Comparison of ENCODE assay signal across 11 mouse cellular contexts in the genomic region with DNA sequence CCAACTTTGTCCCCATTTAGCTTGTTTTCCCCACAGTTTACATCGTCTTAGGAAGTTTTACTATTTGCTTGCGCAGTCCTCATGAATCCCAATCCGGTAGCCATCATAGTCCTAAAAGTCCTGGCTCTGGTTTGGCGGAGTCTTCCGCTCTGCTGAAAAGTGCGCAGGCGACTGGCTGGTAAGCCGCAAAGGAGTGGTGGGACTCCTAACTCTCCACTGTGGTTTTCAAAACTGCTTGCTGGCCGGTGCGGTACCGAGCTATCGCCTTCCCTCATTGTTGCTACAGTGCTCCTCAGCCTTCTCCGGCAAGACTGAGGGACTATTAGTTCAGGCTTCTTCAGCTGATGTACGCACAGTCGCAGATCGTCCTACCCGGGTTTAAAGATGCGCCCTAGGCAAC. TPM values are rescaled to one million over a fixed set of nuclear protein-coding genes. Genes with fewer than 3 reads are reported as not detected.
A peak's percentile ranks its signal among the peaks of the same experiment; 100 is the strongest.
DNase-seq lines count a peak whose midpoint lies in the region; ATAC-seq and TF ChIP-seq lines count a peak whose summit lies in the region.
"Had no signal": no experiment of that assay in that cellular context is flagged by ENCODE, and none has a peak within 500 bp of the region (broad histone marks: within the 10 kb centered on the region; RNA-seq: fewer than 3 reads in every experiment).

No protein-coding gene starts in this region.

- peaks cover 16% of the 10 kb centered on the region; the same call in 1 of the 2 replicates for H3K4me1 ChIP-seq in limb, embryonic 14.5 days (ENCODE audit: control insufficient read depth, insufficient read depth, low read length)
- H3K4me1 ChIP-seq in thymus, adult 2 months (replicated peaks; ENCODE audit: control insufficient read depth, insufficient read depth, low read length): no peaks in the 10 kb centered on the region
- H3K4me1 ChIP-seq: liver, embryonic 15.5 days had no signal

- peak; percentile 64 for DNase-seq in heart, adult 11 months
- DNase-seq in heart, postnatal 14 days: no peak
- peak; percentile 16 for DNase-seq in right cerebral cortex, postnatal 4 days
- no peak for DNase-seq in right cerebral cortex, adult 2 months (ENCODE audit: low spot score in 2 of 2)
- DNase-seq in limb, embryonic 14.5 days (ENCODE audit: low spot score): no peak
- DNase-seq in left cerebral cortex, postnatal 4 days: no peak
- DNase-seq in left cerebral cortex, postnatal 10 days (ENCODE audit: extremely low spot score in 1 of 2, low spot score in 2 of 2): no peak
- DNase-seq in thymus, adult 2 months: no peak
- DNase-seq: gastrocnemius, postnatal 10 days had no signal

- peak overlapping the region; percentile 77 for H3K4me2 ChIP-seq in limb, embryonic 14.5 days (replicated peaks; ENCODE audit: low read depth, low read length, severe bottlenecking)
- H3K4me2 ChIP-seq: liver, embryonic 15.5 days; stomach, embryonic 15.5 days had no signal

- intact Hi-C loops in heart, postnatal 14 days (cut with DNase I): loop anchor here (10.0 kb wide), 1 partner anchor 502 kb away; no protein-coding TSS in a partner anchor
- intact Hi-C loops in left cerebral cortex, postnatal 4 days (cut with DNase I): loop anchor here (5.0 to 10.0 kb wide), 2 partner anchors 500 to 852 kb away; no protein-coding TSS in a partner anchor
- intact Hi-C loops in left cerebral cortex, postnatal 10 days (cut with DNase I): loop anchor here (5.0 to 10.0 kb wide), 4 partner anchors 212 to 1305 kb away; partner anchors contain the start of gene Irx4

- ATAC-seq in limb, embryonic 14.5 days (ENCODE audit: low FRiP score, low read depth): no peak

- H3K4me3 ChIP-seq in limb, embryonic 14.5 days (replicated peaks; ENCODE audit: low read length): peak overlapping the region; percentile 62
- H3K4me3 ChIP-seq in thymus, adult 2 months (ENCODE audit: control insufficient read depth, insufficient read depth, low read length): no peak overlapping the region
- H3K4me3 ChIP-seq: liver, embryonic 15.5 days; stomach, embryonic 15.5 days had no signal

- no peak overlapping the region for H3K27ac ChIP-seq in limb, embryonic 14.5 days (replicated peaks; ENCODE audit: low read depth, low read length)
- H3K27ac ChIP-seq in thymus, adult 2 months (ENCODE audit: control insufficient read depth, insufficient read depth, low read length): no peak overlapping the region
- H3K27ac ChIP-seq: liver, embryonic 15.5 days; stomach, embryonic 15.5 days had no signal

- no peak for TF ChIP-seq POLR2A in limb, embryonic 14.5 days (IDR thresholded peaks at IDR 0.05; ENCODE audit: borderline replicate concordance, extremely low read depth, insufficient read depth, insufficient read length)
- no peak for TF ChIP-seq POLR2A in thymus, adult 2 months (IDR thresholded peaks at IDR 0.05; ENCODE audit: control insufficient read depth, extremely low read depth, insufficient read depth, low read length, poor library complexity)

- H3K27me3 ChIP-seq in limb, embryonic 14.5 days (ENCODE audit: control insufficient read depth, insufficient read depth, low read length): peaks cover 68% of the 10 kb centered on the region
- H3K27me3 ChIP-seq in thymus, adult 2 months (ENCODE audit: control insufficient read depth, insufficient read depth, low read length): peaks cover 4% of the 10 kb centered on the region; the same call in 1 of the 2 replicates

- H3K36me3 ChIP-seq in limb, embryonic 14.5 days (ENCODE audit: control insufficient read depth, insufficient read depth, low read length): no peaks in the 10 kb centered on the region
- no peaks in the 10 kb centered on the region for H3K36me3 ChIP-seq in thymus, adult 2 months (ENCODE audit: control insufficient read depth, insufficient read depth, low read length)
- H3K36me3 ChIP-seq: liver, embryonic 15.5 days; stomach, embryonic 15.5 days had no signal

- WGBS in limb, embryonic 14.5 days: 8% methylated on average over 18 of the region's 18 CpGs
- WGBS in thymus, adult 2 months: 13% methylated on average over 18 of the region's 18 CpGs

- no peak for TF ChIP-seq CTCF in thymus, adult 2 months (IDR thresholded peaks at IDR 0.05; ENCODE audit: borderline replicate concordance, control insufficient read depth, extremely low read depth, insufficient read depth, low read length, poor library complexity)

- no peaks in the 10 kb centered on the region for H3K9me3 ChIP-seq in limb, embryonic 14.5 days (ENCODE audit: control insufficient read depth, low read length)
- H3K9me3 ChIP-seq: liver, embryonic 15.5 days; stomach, embryonic 15.5 days had no signal

- peak overlapping the region; percentile 36 for H3K9ac ChIP-seq in limb, embryonic 14.5 days (ENCODE audit: low read depth, low read length, severe bottlenecking)
- H3K9ac ChIP-seq: liver, embryonic 15.5 days; stomach, embryonic 15.5 days had no signal

RNA-seq across cellular contexts. Expression of gene Irx1, which starts 6.4 kb away (rescaled TPM):
- 1 to 10 TPM; 4.4 to 5.4 TPM for total RNA-seq in heart, postnatal 14 days (2021)
- polyA plus RNA-seq in limb, embryonic 14.5 days (2012; rRNA removed): 73.6 and 83.2 TPM in 2 replicates
- polyA plus RNA-seq in limb, embryonic 14.5 days (2014; fragmentation: Nextera tagmentation; extraction: Ambion mirVana): 7.2 and 7.4 TPM in 2 replicates
- 1 to 10 TPM in 1 of 2 experiments, under 1 TPM in 1; 0.34 to 1.2 TPM for total RNA-seq in left cerebral cortex, postnatal 4 days (2021)
- 1 to 10 TPM in 1 of 2 experiments, under 1 TPM in 1; 0.84 to 1.0 TPM for total RNA-seq in left cerebral cortex, postnatal 10 days (2021)
- polyA plus RNA-seq in thymus, adult 2 months (2012; rRNA removed): 0.80 and 0.94 TPM in 2 replicates
- polyA plus RNA-seq: liver, embryonic 15.5 days had no signal

Comparison
In these comparisons a context has a peak if more than half of its experiments do, and no peak if none do; other contexts are left out.
1. DNase-seq: peak in heart, adult 11 months (single experiment) and right cerebral cortex, postnatal 4 days (single experiment); none in heart, postnatal 14 days (0 of 2), right cerebral cortex, adult 2 months (0 of 2), limb, embryonic 14.5 days (single experiment), left cerebral cortex, postnatal 4 days (single experiment), left cerebral cortex, postnatal 10 days (0 of 2) and thymus, adult 2 months (single experiment).